Mouse (Mus musculus) frontal cortex, postnatal 14 days (tissue): Measurements from ENCODE around the gene Cx3cl1.
A peak's percentile ranks its signal among the peaks of the same experiment; 100 is the strongest.

Experiments
- DNase-seq, 2 experiments: peaks; one replicate each; pipeline ENCODE4 v3.0.0; 2022; ENCODE audit warnings: low spot score in 2 of 2

The Cx3cl1 gene

DNA sequence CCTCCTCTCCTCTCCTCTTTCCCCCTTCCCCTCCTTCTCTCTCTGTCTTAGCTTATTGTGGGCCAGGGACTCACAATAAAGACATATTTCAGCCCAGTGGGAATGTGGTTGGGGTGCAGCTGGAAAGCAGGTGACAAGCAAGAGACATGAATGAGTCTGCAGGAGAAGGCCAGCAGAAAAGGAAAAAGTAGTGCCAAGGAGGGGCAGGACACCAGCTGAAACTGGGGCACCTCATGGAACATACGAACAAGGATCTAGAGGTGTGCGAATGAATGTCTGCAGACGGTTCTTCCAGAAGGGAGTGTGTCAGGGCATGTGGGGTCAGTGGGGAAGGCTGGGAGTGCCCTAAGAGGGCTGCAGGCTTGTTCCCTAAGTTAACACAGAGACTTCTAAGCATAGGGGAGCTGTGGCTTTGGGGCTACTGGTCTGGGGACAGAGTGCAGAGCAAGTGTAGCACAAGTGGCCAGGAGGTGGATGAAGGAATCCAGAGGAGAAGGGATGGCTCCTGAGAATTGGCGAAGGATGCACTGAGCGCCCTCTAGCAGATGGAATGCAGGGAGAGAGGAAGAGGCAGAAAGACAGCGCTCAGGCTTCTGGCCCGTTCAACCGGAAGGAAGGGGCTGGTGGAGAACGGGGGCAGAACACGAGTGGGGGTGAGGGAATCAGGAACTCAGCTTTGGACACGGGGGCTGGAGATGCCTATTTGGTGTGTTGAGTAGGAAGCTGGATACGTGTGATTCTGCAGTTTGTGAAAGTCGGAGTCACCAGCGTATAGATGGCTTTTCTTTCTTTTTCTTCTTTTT lies 29.7 kb downstream of the Cx3cl1 start:
- peak in 1 of 2 experiments; percentile 47 for DNase-seq

DNA sequence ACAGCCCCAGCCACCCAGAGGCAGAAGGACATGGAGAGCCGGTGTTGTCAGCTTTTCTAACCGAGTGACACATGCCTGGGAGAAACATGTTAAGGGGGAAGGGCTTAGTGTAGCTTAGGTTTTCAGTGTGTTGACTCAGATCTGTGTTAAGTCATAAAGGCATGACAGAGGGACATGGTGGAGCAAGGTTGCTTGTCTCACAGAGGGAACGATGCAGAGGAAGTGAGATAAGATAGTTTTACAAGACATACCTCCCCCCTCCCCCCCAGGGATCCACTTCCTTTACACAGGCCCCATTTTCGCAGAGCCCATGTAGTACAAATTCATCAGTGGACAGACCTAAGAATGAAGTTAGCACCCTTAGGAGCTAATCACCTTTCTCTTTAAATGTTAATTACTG lies 30.6 kb downstream of the Cx3cl1 start:
- no peak for DNase-seq

GRCm38 (mm10) chr8:94803551-94803950 lies 31.7 kb downstream of the Cx3cl1 start:
- DNase-seq, result no peak

DNA sequence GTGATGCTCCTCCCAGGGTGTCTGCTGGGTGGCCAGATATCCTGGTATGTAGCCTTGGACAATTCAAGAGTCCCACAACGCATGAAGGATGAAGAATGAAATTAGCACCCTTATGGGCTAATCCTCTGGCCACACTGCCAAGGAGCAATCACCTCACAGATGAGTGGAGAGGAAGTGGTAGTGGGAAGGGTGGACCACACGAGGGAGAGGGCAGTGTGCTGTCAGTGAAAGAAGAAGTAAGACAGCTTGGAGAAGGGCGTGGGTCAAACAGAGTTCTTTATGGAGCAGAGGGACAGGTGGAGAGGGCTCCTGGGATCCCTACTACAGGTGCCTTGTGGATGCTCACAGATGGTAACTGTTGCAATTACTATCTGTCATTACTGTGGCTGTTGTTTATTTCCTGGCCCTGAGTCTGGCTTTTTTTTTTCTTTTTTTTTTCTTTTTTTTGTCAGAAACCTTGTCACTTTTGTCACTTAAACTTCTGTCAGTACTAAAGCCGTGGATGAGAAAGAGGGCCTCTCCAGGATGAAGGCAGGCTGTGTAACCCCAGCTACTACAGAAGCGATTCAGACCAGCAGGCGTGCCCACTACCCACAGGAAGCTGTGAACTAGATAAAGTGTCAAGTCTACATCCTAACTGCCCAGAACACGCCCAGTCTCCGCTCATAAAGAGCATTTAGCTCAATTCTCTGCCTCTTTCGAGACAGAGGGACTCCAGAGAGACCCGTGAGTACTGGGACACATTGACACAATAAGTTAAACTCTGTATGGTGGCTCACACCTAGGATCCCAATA lies 32.9 kb downstream of the Cx3cl1 start:
- DNase-seq, result no peak

GRCm38 (mm10) chr8:94805811-94806210 lies 34.0 kb downstream of the Cx3cl1 start:
- DNase-seq, result no peak

- DNase-seq, result no peak
These were observed 35.7 kb downstream of the Cx3cl1 start for GRCm38 (mm10) chr8:94807506-94807905.

GRCm38 (mm10) chr8:94808372-94808771 lies 36.6 kb downstream of the Cx3cl1 start:
- no peak for DNase-seq

- no peak for DNase-seq
These were observed 38.3 kb downstream of the Cx3cl1 start, which contains the start of gene Ccl17 for GRCm38 (mm10) chr8:94810153-94810552. Gene Ccl17, plus strand, starts transcription at chr8:94810453.

DNA sequence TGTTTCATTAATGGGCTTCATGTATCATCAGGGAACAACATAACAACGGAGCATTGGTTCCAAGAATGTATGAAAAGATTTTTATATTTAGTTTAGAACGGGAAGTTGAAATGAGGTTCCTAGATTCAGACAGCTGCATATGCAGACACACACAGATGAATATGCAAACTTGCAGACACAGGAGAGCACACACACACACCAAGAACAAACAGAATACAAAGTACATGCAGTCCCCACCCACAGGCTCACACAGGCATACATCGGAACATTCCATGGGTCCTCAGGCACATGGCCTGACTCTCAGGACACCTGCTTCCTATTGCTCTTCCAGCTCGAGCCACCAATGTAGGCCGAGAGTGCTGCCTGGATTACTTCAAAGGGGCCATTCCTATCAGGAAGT lies 39.0 kb downstream of the Cx3cl1 start:
- DNase-seq, result no peak

GRCm38 (mm10) chr8:94811654-94812053 lies 39.8 kb downstream of the Cx3cl1 start:
- no peak for DNase-seq

DNA sequence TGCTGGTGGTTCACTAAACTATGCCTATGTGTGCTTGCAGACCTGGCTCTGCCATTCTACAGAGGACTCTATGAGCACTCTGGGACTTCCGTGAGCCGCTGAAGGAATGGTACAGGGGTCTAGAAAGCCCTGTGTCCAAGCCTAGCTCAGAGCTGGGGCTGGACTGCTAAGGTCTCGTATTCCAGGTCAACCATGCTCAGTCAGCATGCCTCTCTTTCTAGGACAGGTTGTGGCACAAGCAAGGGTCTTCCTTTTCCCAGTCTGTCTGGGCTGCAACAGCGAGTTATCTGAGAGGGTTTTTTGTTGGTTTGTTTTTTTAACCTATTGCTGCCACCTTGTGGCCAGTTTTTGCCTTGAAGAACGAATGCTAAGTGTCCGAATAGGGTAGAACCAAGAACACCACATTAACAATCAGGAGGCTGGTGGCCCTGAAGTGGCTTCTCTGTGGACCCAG lies 40.9 kb downstream of the Cx3cl1 start:
- peak; percentile 76 to 91 for DNase-seq

DNA sequence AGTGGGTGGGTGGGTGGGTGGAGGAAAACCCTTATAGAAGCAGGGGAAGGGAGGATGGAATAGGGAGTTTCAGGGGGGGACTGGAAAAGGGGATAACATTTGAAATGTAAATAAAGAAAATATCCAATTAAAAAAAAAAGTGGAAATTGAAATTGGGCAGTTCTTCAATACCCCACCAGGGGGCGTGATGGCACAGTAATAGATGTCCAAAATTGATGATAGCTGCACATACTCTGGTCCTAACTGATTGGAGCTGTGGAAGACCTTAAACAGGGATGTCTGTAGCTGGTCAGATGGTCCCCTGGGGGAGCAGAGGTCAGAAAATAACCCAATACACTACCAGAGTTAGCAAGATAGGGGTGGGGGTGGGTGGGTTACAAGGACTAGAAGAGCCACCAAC lies 42.7 kb downstream of the Cx3cl1 start:
- no peak for DNase-seq

- DNase-seq, result no peak
These were observed 46.1 kb downstream of the Cx3cl1 start for GRCm38 (mm10) chr8:94817933-94818332.

DNA sequence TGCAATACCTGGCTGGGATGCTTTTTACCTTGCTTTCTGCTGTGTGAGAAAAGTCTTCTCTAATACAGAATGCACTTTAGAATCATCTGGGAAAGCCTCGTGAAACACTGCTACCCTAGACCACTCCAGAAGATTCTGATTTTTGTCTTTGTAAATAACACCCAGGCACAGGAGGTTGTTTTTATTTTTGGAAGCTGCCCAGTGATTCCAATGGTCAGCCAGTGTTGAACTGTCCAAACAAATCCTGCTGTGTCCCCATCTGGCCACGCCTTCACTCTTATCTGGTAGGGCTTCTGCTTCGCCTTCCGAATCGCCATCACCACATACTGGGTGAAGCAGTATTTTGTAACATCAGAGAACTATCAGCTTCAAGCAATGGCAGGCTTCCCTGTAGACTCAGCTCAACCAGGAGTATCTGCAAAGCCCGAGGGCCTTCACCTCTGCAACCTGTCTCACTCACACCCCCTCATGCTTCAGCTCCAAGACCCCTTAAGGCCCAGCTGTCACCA lies 47.9 kb downstream of the Cx3cl1 start:
- no peak for DNase-seq

- DNase-seq, result no peak
These were observed 48.7 kb downstream of the Cx3cl1 start for GRCm38 (mm10) chr8:94820553-94820952.

- DNase-seq, result no peak
These were observed 49.6 kb downstream of the Cx3cl1 start for GRCm38 (mm10) chr8:94821381-94821780.

- DNase-seq, result no peak
These were observed 51.1 kb downstream of the Cx3cl1 start for GRCm38 (mm10) chr8:94822637-94823560.

DNA sequence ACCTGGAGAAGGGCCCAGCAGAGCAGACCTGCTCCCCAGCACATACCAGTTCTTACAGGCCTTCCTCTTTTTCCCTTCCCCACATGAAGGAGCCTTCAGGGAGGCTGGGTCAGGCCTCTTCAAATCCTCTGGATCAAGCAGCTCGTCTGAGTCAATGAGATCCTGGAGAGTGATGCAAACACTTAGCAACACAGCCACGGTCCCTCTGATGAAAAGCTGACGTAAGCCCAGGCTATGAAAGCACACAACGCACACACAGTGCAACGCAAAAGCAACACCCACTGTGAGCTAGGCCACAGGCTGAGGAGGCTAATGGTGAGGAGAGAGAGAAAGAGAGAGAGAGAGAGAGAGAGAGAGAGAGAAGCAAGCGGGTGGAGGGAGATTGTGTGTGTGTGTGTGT lies 53.4 kb downstream of the Cx3cl1 start:
- DNase-seq, result no peak

DNA sequence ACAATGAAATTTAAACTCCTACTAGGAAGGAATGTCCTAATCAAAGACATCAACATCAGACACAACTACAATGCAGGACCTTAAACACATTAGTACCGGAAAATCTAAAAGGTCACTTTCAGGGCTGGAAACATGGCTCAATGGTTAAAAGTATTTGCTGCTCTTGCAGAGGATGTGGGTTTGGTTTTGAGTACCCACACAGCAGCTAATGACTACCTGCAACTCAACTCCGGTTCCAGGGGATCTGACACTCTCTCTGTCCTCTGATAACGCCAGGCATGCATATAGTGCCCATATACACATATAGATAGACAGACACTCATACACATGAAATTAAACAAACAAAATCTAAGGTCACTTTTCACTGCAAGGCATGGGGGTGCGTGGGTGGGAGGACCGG lies 54.4 kb downstream of the Cx3cl1 start:
- no peak for DNase-seq

GRCm38 (mm10) chr8:94828284-94828683 lies 56.5 kb downstream of the Cx3cl1 start:
- DNase-seq, result no peak
